Mouse (Mus musculus): Measurements from ENCODE around the gene Gpr88. TPM values are rescaled to one million over a fixed set of nuclear protein-coding genes. Genes with fewer than 3 reads are reported as not detected.

Gene Gpr88
- total RNA-seq, 2 experiments from 2014 or later = 3.6 to 4.2 TPM

DNA sequence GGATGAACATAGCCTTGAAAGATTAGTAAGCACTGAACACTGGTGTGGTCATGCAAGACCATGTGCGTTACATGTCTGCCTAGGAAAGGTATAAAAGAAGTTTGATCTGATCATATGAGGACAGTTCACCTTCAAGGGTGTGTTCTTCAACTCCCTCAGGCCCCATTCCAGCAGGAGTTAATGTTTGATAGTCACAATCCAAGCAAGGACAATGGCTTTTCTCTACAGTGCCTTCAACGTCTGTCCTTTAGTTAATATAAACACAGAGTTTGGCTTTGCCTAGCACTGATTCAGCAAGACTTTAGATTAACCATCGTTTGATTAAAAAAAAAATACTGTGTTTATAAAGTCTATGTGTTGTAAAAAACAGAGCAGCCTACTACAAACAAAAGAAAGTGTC lies 49.4 kb downstream of the Gpr88 start:
- DNase-seq (ENCODE audit: low spot score in 2 of 2) = no peak

DNA sequence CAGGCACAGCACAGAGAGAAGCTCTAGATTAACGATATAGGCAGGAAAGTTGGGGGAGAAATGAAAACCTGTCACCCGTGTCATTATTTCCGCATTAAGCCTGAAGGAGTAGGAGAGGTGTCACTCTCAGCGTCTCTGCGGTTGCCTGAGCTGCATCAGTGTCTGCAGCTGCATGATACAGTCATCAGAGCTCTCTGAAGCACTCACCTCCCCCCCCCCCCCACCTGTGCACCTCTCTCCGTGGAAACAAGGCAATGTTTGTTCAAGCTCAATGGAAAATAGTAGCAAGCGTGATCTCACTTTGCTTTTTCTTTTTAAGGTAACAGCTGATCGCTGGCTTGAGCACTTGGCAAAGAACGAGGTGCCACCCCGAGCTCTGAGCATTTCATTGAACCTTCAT lies 53.2 kb downstream of the Gpr88 start:
- DNase-seq (ENCODE audit: low spot score in 2 of 2) = no peak

Other genes with a start within 250 kb of the Gpr88 start
- 10 to 100 TPM; 22.8 to 27.0 TPM for gene Slc30a7, start 246.1 kb downstream of the Gpr88 start, total RNA-seq (2021)
- gene Extl2, start 246.0 kb downstream of the Gpr88 start, total RNA-seq (2021) = 10 to 100 TPM; 64.1 to 65.2 TPM
- 10 to 100 TPM; 35.1 to 40.3 TPM for gene Vcam1, start 123.8 kb downstream of the Gpr88 start, total RNA-seq (2021)
- gene Cdc14a, start 170.5 kb upstream of the Gpr88 start, total RNA-seq (2021) = 1 to 10 TPM; 5.1 to 5.7 TPM

All from layer of hippocampus, postnatal 14 days (tissue).